Mouse (Mus musculus): ENCODE data around the gene Hspd1. TPM values are rescaled to one million over a fixed set of nuclear protein-coding genes. Genes with fewer than 3 reads are reported as not detected.
A peak's percentile ranks its signal among the peaks of the same experiment; 100 is the strongest.
"Not testable (repeated sequence)": the region's sequence is repeated elsewhere in the genome, so short reads cannot be mapped to it uniquely, and the experiment has no call there.

Hspd1 gene
- polyA plus RNA-seq, 1 experiment from 2014 or later, result 258 TPM

GRCm38 (mm10) chr1:55087401-55087904 is 590 bp downstream of the Hspd1 start:
- no peak for DNase-seq (ENCODE audit: low spot score)

GRCm38 (mm10) chr1:55086868-55087400 is 1.1 kb downstream of the Hspd1 start:
- peak; percentile 46 for DNase-seq (ENCODE audit: low spot score)

- DNase-seq (ENCODE audit: low spot score), result no peak
Observed at GRCm38 (mm10) chr1:55085781-55086366, 2.2 kb downstream of the Hspd1 start.

GRCm38 (mm10) chr1:55082106-55082505 is 5.9 kb downstream of the Hspd1 start:
- no peak for DNase-seq (ENCODE audit: low spot score)

GRCm38 (mm10) chr1:55079677-55080076 is 8.4 kb downstream of the Hspd1 start:
- no peak for DNase-seq (ENCODE audit: low spot score)

- DNase-seq (ENCODE audit: low spot score), result no peak
Observed at GRCm38 (mm10) chr1:55076849-55077516, 11.1 kb downstream of the Hspd1 start.

- no peak for DNase-seq (ENCODE audit: low spot score)
Observed at GRCm38 (mm10) chr1:55076395-55076743, 11.7 kb downstream of the Hspd1 start.

GRCm38 (mm10) chr1:55075652-55076394 is 12.2 kb downstream of the Hspd1 start:
- no peak for DNase-seq (ENCODE audit: low spot score)

GRCm38 (mm10) chr1:55074757-55075156 is 13.3 kb downstream of the Hspd1 start:
- DNase-seq (ENCODE audit: low spot score), result no peak

GRCm38 (mm10) chr1:55072328-55072727 is 15.7 kb downstream of the Hspd1 start:
- DNase-seq (ENCODE audit: low spot score), result not testable (repeated sequence)

GRCm38 (mm10) chr1:55061772-55062171 is 26.3 kb downstream of the Hspd1 start:
- no peak for DNase-seq (ENCODE audit: low spot score)

GRCm38 (mm10) chr1:55061099-55061498 is 26.9 kb downstream of the Hspd1 start:
- no peak for DNase-seq (ENCODE audit: low spot score)

GRCm38 (mm10) chr1:55058383-55058782 is 29.7 kb downstream of the Hspd1 start:
- DNase-seq (ENCODE audit: low spot score), result not testable (repeated sequence)

GRCm38 (mm10) chr1:55055322-55056115 is 32.5 kb downstream of the Hspd1 start:
- DNase-seq (ENCODE audit: low spot score), result no peak

GRCm38 (mm10) chr1:55053596-55053995 is 34.4 kb downstream of the Hspd1 start:
- DNase-seq (ENCODE audit: low spot score), result no peak

- DNase-seq (ENCODE audit: low spot score), result no peak
Observed at GRCm38 (mm10) chr1:55053005-55053404, 35.0 kb downstream of the Hspd1 start.

GRCm38 (mm10) chr1:55052355-55052953 is 35.6 kb downstream of the Hspd1 start, which contains the start of gene Coq10b:
Gene Coq10b (plus strand): TSS chr1:55052770.
- DNase-seq (ENCODE audit: low spot score), result peak; percentile 98

GRCm38 (mm10) chr1:55051671-55052070 is 36.4 kb downstream of the Hspd1 start:
- DNase-seq (ENCODE audit: low spot score), result no peak

- DNase-seq (ENCODE audit: low spot score), result no peak
Observed at GRCm38 (mm10) chr1:55048841-55049587, 39.0 kb downstream of the Hspd1 start.

GRCm38 (mm10) chr1:55043164-55043563 is 44.9 kb downstream of the Hspd1 start:
- no peak for DNase-seq (ENCODE audit: low spot score)
